Mouse (Mus musculus) neural tube, embryonic 14.5 days (tissue): ENCODE measurements around the gene Rab30. TPM values are rescaled to one million over a fixed set of nuclear protein-coding genes. Genes with fewer than 3 reads are reported as not detected.
"Not testable (repeated sequence)": the region's sequence is repeated elsewhere in the genome, so short reads cannot be mapped to it uniquely, and the experiment has no call there.

Experiments used
- ATAC-seq: fragments of 200-750 bp; cut with Nextera tagmentation; 2 replicates; pipeline ENCODE4 v1.8.0; 2017; ENCODE audit warnings: low read depth, mild to moderate bottlenecking, moderate TSS enrichment, moderate library complexity
- H3K27ac ChIP-seq: fragments of 300-500 bp; sonication (generic); 2 replicates; pipeline ENCODE4 v1.5.1; 2014; ENCODE audit warnings: low read depth, mild to moderate bottlenecking, control low read depth, low read length, moderate library complexity, mixed read lengths
- H3K27me3 ChIP-seq: fragments of 300-500 bp; sonication (generic); 2 replicates; pipeline ENCODE4 v1.6.1; 2014; ENCODE audit warnings: low read length; ENCODE audit not compliant: control insufficient read depth, insufficient read depth
- H3K36me3 ChIP-seq: fragments of 300-500 bp; sonication (generic); 2 replicates; pipeline ENCODE4 v1.6.1; 2014; ENCODE audit warnings: low read length, mixed read lengths; ENCODE audit not compliant: control insufficient read depth, insufficient read depth
- H3K4me1 ChIP-seq: fragments of 300-500 bp; sonication (generic); 2 replicates; pipeline ENCODE4 v1.6.1; 2014; ENCODE audit warnings: low read length; ENCODE audit not compliant: control insufficient read depth, insufficient read depth
- H3K4me2 ChIP-seq: fragments of 300-500 bp; sonication (generic); 2 replicates; pipeline ENCODE4 v1.6.1; 2014; ENCODE audit warnings: mild to moderate bottlenecking, low read depth, low read length, control low read depth
- H3K4me3 ChIP-seq: fragments of 300-500 bp; sonication (generic); 2 replicates; pipeline ENCODE4 v1.5.1; 2014; ENCODE audit warnings: low read depth, low read length, control low read depth, mixed read lengths
- H3K9ac ChIP-seq: fragments of 300-500 bp; sonication (generic); replicated peaks from 2 replicates; pipeline ENCODE4 v1.6.1; 2014; ENCODE audit warnings: low read depth, mild to moderate bottlenecking, control low read depth, low read length, mixed read lengths
- H3K9me3 ChIP-seq: fragments of 300-500 bp; sonication (generic); 2 replicates; pipeline ENCODE4 v1.6.1; 2016; ENCODE audit warnings: low read length; ENCODE audit not compliant: control insufficient read depth
- WGBS: fragments of 180-500 bp; shearing (Covaris S2); extraction: QIAGEN DNeasy Blood & Tissue Kit; methylation state at CpG from one replicate; pipeline ENCODE4 v1.1.7; 2014; 5-methylcytosine and 5-hydroxymethylcytosine counted together
- polyA plus RNA-seq: library from polyadenylated mRNA; unstranded; fragments of >200 nt; fragmentation: Nextera tagmentation; extraction: Ambion mirVana; gene quantifications from 2 replicates; pipeline ENCODE4 v1.2.1, GENCODE M21; 2014

Rab30 gene
- polyA plus RNA-seq, 1 experiment from 2014 or later = 34.7 TPM

GRCm38 (mm10) chr7:92720156-92720905 is 21.1 kb upstream of the Rab30 start:
- H3K9ac ChIP-seq = no peak overlapping the region

GRCm38 (mm10) chr7:92723750-92724149 is 17.7 kb upstream of the Rab30 start:
- Histone ChIP-seq H3K36me3 (no peaks in the 10 kb centered on the region), H3K4me2 (no peak overlapping the region), H3K4me3 (no peak overlapping the region), H3K9ac (no peak overlapping the region), H3K27me3 (no peaks in the 10 kb centered on the region), H3K9me3 (no peaks in the 10 kb centered on the region), H3K4me1 (no peaks in the 10 kb centered on the region), H3K27ac (no peak overlapping the region)
- ATAC-seq = peak; percentile 39; the same call in 1 of the 2 replicates
- 32% methylated on average over 3 of the region's 3 CpGs for WGBS

More at GRCm38 (mm10) chr7:92720156-92720905, 21.1 kb upstream of the Rab30 start:
- ATAC-seq = no peak
- H3K36me3 ChIP-seq = no peaks in the 10 kb centered on the region
- WGBS = 77% methylated on average over 3 of the region's 3 CpGs
- H3K27ac ChIP-seq = no peak overlapping the region
- no peaks in the 10 kb centered on the region for H3K9me3 ChIP-seq
- no peaks in the 10 kb centered on the region for H3K4me1 ChIP-seq
- no peak overlapping the region for H3K4me2 ChIP-seq
- no peak overlapping the region for H3K4me3 ChIP-seq
- no peaks in the 10 kb centered on the region for H3K27me3 ChIP-seq

- Histone ChIP-seq H3K27me3 (no peaks in the 10 kb centered on the region), H3K9me3 (no peaks in the 10 kb centered on the region), H3K4me2 (no peak overlapping the region), H3K36me3 (no peaks in the 10 kb centered on the region), H3K9ac (no peak overlapping the region), H3K4me1 (no peaks in the 10 kb centered on the region), H3K27ac (no peak overlapping the region), H3K4me3 (no peak overlapping the region)
- ATAC-seq = no peak
- 77% methylated on average over 4 of the region's 4 CpGs for WGBS
Observed at GRCm38 (mm10) chr7:92724261-92724660, 17.1 kb upstream of the Rab30 start.

- H3K4me2 ChIP-seq, H3K4me1 ChIP-seq, H3K4me3 ChIP-seq, H3K36me3 ChIP-seq, H3K27ac ChIP-seq, H3K9ac ChIP-seq, ATAC-seq, H3K27me3 ChIP-seq, H3K9me3 ChIP-seq: not testable (repeated sequence)
- 81% methylated on average over 3 of the region's 3 CpGs for WGBS
Observed at GRCm38 (mm10) chr7:92729583-92729982, 11.8 kb upstream of the Rab30 start.

GRCm38 (mm10) chr7:92730465-92730864 is 10.9 kb upstream of the Rab30 start:
- no peaks in the 10 kb centered on the region for H3K4me1 ChIP-seq
- no peak overlapping the region for H3K9ac ChIP-seq
- ATAC-seq = no peak
- no peak overlapping the region for H3K4me3 ChIP-seq
- 0 out of 2 replicates have a peak, but pooled peaks cover 5% of the 10 kb centered on the region for H3K36me3 ChIP-seq
- WGBS = 75% methylated on average over 4 of the region's 4 CpGs
- no peaks in the 10 kb centered on the region for H3K27me3 ChIP-seq
- H3K9me3 ChIP-seq = no peaks in the 10 kb centered on the region
- no peak overlapping the region for H3K4me2 ChIP-seq
- no peak overlapping the region for H3K27ac ChIP-seq

GRCm38 (mm10) chr7:92730959-92731358 is 10.4 kb upstream of the Rab30 start:
- WGBS = 69% methylated on average over 3 of the region's 3 CpGs

GRCm38 (mm10) chr7:92732136-92732535 is 9.3 kb upstream of the Rab30 start:
- H3K27ac ChIP-seq = no peak overlapping the region
- no peak for ATAC-seq
- no peak overlapping the region for H3K4me2 ChIP-seq
- H3K9ac ChIP-seq = no peak overlapping the region
- 94% methylated on average over 7 of the region's 7 CpGs for whole genome bisulfite sequencing
- H3K4me3 ChIP-seq = no peak overlapping the region
- no peaks in the 10 kb centered on the region for H3K4me1 ChIP-seq
- H3K27me3 ChIP-seq = no peaks in the 10 kb centered on the region
- 0 out of 2 replicates have a peak, but pooled peaks cover 5% of the 10 kb centered on the region for H3K36me3 ChIP-seq
- no peaks in the 10 kb centered on the region for H3K9me3 ChIP-seq

More at GRCm38 (mm10) chr7:92730959-92731358, 10.4 kb upstream of the Rab30 start:
- Histone ChIP-seq H3K27ac (no peak overlapping the region), H3K9me3 (no peaks in the 10 kb centered on the region), H3K36me3 (0 out of 2 replicates have a peak, but pooled peaks cover 5% of the 10 kb centered on the region), H3K27me3 (no peaks in the 10 kb centered on the region), H3K4me1 (no peaks in the 10 kb centered on the region), H3K4me3 (no peak overlapping the region), H3K9ac (no peak overlapping the region), H3K4me2 (no peak overlapping the region)
- ATAC-seq = 0 out of 2 replicates have a peak, but pooled peaks have one; percentile 3

GRCm38 (mm10) chr7:92737560-92737959 is 3.8 kb upstream of the Rab30 start:
- ATAC-seq = no peak
- Histone ChIP-seq H3K36me3 (0 out of 2 replicates have a peak, but pooled peaks cover 14% of the 10 kb centered on the region), H3K4me2 (no peak overlapping the region; the same call in 1 of the 2 replicates), H3K9me3 (no peaks in the 10 kb centered on the region), H3K9ac (no peak overlapping the region), H3K4me3 (no peak overlapping the region), H3K27me3 (no peaks in the 10 kb centered on the region), H3K27ac (no peak overlapping the region), H3K4me1 (peaks cover 17% of the 10 kb centered on the region)
- WGBS = 73% methylated on average over 1 of the region's 1 CpGs

GRCm38 (mm10) chr7:92739956-92740355 is 1.4 kb upstream of the Rab30 start:
- ATAC-seq = no peak
- 24% methylated on average over 6 of the region's 6 CpGs for WGBS

More at GRCm38 (mm10) chr7:92739956-92740355, 1.4 kb upstream of the Rab30 start:
- Histone ChIP-seq H3K9me3 (no peaks in the 10 kb centered on the region), H3K36me3 (0 out of 2 replicates have a peak, but pooled peaks cover 9% of the 10 kb centered on the region), H3K4me1 (peaks cover 28% of the 10 kb centered on the region), H3K9ac (peak overlapping the region; percentile 96), H3K4me2 (peak overlapping the region; percentile 54), H3K4me3 (peak overlapping the region; percentile 79), H3K27ac (no peak overlapping the region), H3K27me3 (no peaks in the 10 kb centered on the region)
